Mouse (Mus musculus): ENCODE measurements around the gene Zdhhc22.

DNA sequence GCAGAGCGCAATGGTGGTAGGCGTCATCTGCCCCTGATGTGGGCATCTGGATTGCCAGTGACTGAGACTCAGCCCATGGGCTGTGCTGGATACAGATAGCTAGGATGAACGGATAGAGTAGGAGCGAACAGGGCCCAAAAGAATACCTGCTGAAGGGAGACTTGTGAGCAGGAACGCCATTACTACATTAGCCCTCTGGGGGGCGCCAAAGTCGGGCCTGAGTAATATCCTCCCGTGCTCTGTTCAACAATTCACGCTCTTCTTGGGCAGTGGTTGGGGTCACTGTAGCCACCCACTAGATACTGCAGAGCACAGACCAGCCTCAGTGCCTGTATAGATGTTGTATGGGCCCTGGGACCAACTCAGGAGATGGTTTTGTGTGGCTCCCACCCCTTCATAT is 9.1 kb downstream of the Zdhhc22 start:
- no peak for TF ChIP-seq POLR2A (IDR thresholded peaks at IDR 0.05; ENCODE audit: borderline replicate concordance, control insufficient read depth, low read depth, low read length)
- peak; percentile 30; the same call in 1 of the 2 replicates for TF ChIP-seq CTCF (IDR thresholded peaks at IDR 0.05; ENCODE audit: control insufficient read depth, insufficient read depth, low read length)

All from bone marrow, adult 2 months (tissue).